Mouse (Mus musculus) G1E-ER4 (cell line): ENCODE measurements around the gene Rab3il1. TPM values are rescaled to one million over a fixed set of nuclear protein-coding genes. Genes with fewer than 3 reads are reported as not detected.

Experiments used
- GATA1 ChIP-seq: IDR thresholded peaks from one replicate; pipeline ENCODE4 v1.8.0; 2012; ENCODE audit warnings: low read length, inconsistent platforms
- polyA plus RNA-seq: library from polyadenylated mRNA; stranded (reverse); fragments of >175 nt; gene quantifications from 2 replicates; pipeline ENCODE4 v1.2.3, GENCODE M21; 2012

Gene Rab3il1
- polyA plus RNA-seq, 1 experiment: 15.6 TPM

- TF ChIP-seq GATA1: no peak
Measured at GRCm38 (mm10) chr19:10042232-10042631, 40.8 kb downstream of the Rab3il1 start.

GRCm38 (mm10) chr19:10042816-10043215, 41.3 kb downstream of the Rab3il1 start:
- TF ChIP-seq GATA1: no peak

GRCm38 (mm10) chr19:10043643-10044042, 42.2 kb downstream of the Rab3il1 start:
- no peak for TF ChIP-seq GATA1

GRCm38 (mm10) chr19:10045707-10046106, 44.2 kb downstream of the Rab3il1 start:
- peak; percentile 8 for TF ChIP-seq GATA1

- TF ChIP-seq GATA1: no peak
Measured at GRCm38 (mm10) chr19:10046346-10046745, 44.9 kb downstream of the Rab3il1 start.

- TF ChIP-seq GATA1: no peak
Measured at GRCm38 (mm10) chr19:10046983-10047382, 45.5 kb downstream of the Rab3il1 start.

- TF ChIP-seq GATA1: no peak
Measured at GRCm38 (mm10) chr19:10049533-10049932, 48.1 kb downstream of the Rab3il1 start.

- no peak for TF ChIP-seq GATA1
Measured at GRCm38 (mm10) chr19:10050438-10050837, 49.0 kb downstream of the Rab3il1 start.

- no peak for TF ChIP-seq GATA1
Measured at GRCm38 (mm10) chr19:10052698-10053097, 51.2 kb downstream of the Rab3il1 start.

- no peak for TF ChIP-seq GATA1
Measured at GRCm38 (mm10) chr19:10053692-10054260, 52.3 kb downstream of the Rab3il1 start.

- TF ChIP-seq GATA1: no peak
Measured at GRCm38 (mm10) chr19:10054361-10055075, 53.0 kb downstream of the Rab3il1 start.

GRCm38 (mm10) chr19:10055261-10055660, 53.8 kb downstream of the Rab3il1 start:
- TF ChIP-seq GATA1: no peak

- no peak for TF ChIP-seq GATA1
Measured at GRCm38 (mm10) chr19:10055783-10056660, 54.6 kb downstream of the Rab3il1 start.

- no peak for TF ChIP-seq GATA1
Measured at GRCm38 (mm10) chr19:10056686-10057085, 55.2 kb downstream of the Rab3il1 start.

GRCm38 (mm10) chr19:10057486-10058351, 56.2 kb downstream of the Rab3il1 start:
- no peak for TF ChIP-seq GATA1
